Mouse (Mus musculus): ENCODE results near the gene Spa17. TPM values are rescaled to one million over a fixed set of nuclear protein-coding genes. Genes with fewer than 3 reads are reported as not detected.

The Spa17 gene
- total and polyA plus RNA-seq, 3 experiments, result 0.46 to 2.6 TPM; not detected in 1

- peak; percentile 59 for DNase-seq (ENCODE audit: low read depth, low spot score)
- Histone ChIP-seq H3K9me3 (replicated peaks; ENCODE audit: insufficient read depth, low read length) (no peaks in the 10 kb centered on the region), H3K4me1 (ENCODE audit: control insufficient read depth in 1 of 2, insufficient read depth in 2 of 2, low read length in 2 of 2) (peaks cover 50 to 62% of the 10 kb centered on the region in 2 experiments), H3K4me3 (ENCODE audit: control insufficient read depth in 1 of 2, insufficient read depth in 1 of 2, low read depth in 2 of 2, low read length in 2 of 2) (no peak overlapping the region), H3K79me2 (ENCODE audit: control insufficient read depth, insufficient read depth, low read length, poor library complexity) (no peaks in the 10 kb centered on the region), H3K27ac (ENCODE audit: control insufficient read depth, low read depth, low read length) (peak overlapping the region; percentile 40), H3K9ac (ENCODE audit: control insufficient read depth, low read depth, low read length, poor library complexity, severe bottlenecking) (peak overlapping the region; percentile 67; the same call in 1 of the 2 replicates), H3K27me3 (ENCODE audit: control insufficient read depth in 1 of 2, insufficient read depth in 2 of 2, low read length in 2 of 2) (no peaks in the 10 kb centered on the region), H3K36me3 (ENCODE audit: control insufficient read depth in 1 of 2, insufficient read depth in 2 of 2, low read length in 2 of 2) (peaks cover 0 to 72% of the 10 kb centered on the region in 2 experiments; a peak in 2 of 4 replicates)
- TF ChIP-seq CHD2 (IDR thresholded peaks at IDR 0.05; ENCODE audit: low read length) (no peak), MEF2A (IDR thresholded peaks at IDR 0.05; ENCODE audit: extremely low read depth, insufficient replicate concordance, low read depth, low read length, poor library complexity, severe bottlenecking) (peak; percentile 86; the same call in 1 of the 2 replicates), TCF12 (IDR thresholded peaks at IDR 0.05; ENCODE audit: low read depth, low read length) (peak; percentile 79), EP300 (IDR thresholded peaks at IDR 0.05; ENCODE audit: low read depth in 1 of 2, low read length in 2 of 2) (peak; percentile 69 to 71; a peak in 3 of 4 replicates), ETS1 (IDR thresholded peaks at IDR 0.05; ENCODE audit: low read depth, low read length) (peak; percentile 84), E2F4 (IDR thresholded peaks at IDR 0.05; ENCODE audit: borderline replicate concordance, low read depth, low read length) (no peak), SIN3A (IDR thresholded peaks at IDR 0.05; ENCODE audit: low read length) (peak; percentile 43), RCOR1 (IDR thresholded peaks at IDR 0.05; ENCODE audit: low read depth, low read length) (0 out of 2 replicates have a peak, but pooled peaks have one; percentile 28), MYC (IDR thresholded peaks at IDR 0.05; ENCODE audit: low read depth, low read length) (peak; percentile 73; the same call in 1 of the 2 replicates), BHLHE40 (IDR thresholded peaks at IDR 0.05; ENCODE audit: borderline replicate concordance, low read depth, low read length) (peak; percentile 35; the same call in 1 of the 2 replicates), GATA1 (IDR thresholded peaks at IDR 0.05; ENCODE audit: low read depth, low read length) (peak; percentile 85), MAX (IDR thresholded peaks at IDR 0.05; ENCODE audit: low read length) (peak; percentile 69), USF2 (IDR thresholded peaks at IDR 0.05; ENCODE audit: borderline replicate concordance in 1 of 2, insufficient read depth in 1 of 2, low read depth in 1 of 2, low read length in 2 of 2) (no peak), RAD21 (IDR thresholded peaks at IDR 0.05; ENCODE audit: low read depth, low read length) (no peak)
Observed at GRCm38 (mm10) chr9:37569231-37569835, 44.2 kb downstream of the Spa17 start.

- DNase-seq (ENCODE audit: low read depth, low spot score), result peak; percentile 34
- Histone ChIP-seq H3K36me3 (ENCODE audit: control insufficient read depth in 1 of 2, insufficient read depth in 2 of 2, low read length in 2 of 2) (peaks cover 0 to 73% of the 10 kb centered on the region in 2 experiments; a peak in 2 of 4 replicates), H3K9ac (ENCODE audit: control insufficient read depth, low read depth, low read length, poor library complexity, severe bottlenecking) (peak overlapping the region; percentile 67), H3K27ac (ENCODE audit: control insufficient read depth, low read depth, low read length) (peak overlapping the region; percentile 83), H3K27me3 (ENCODE audit: control insufficient read depth in 1 of 2, insufficient read depth in 2 of 2, low read length in 2 of 2) (no peaks in the 10 kb centered on the region), H3K79me2 (ENCODE audit: control insufficient read depth, insufficient read depth, low read length, poor library complexity) (no peaks in the 10 kb centered on the region), H3K4me3 (ENCODE audit: control insufficient read depth in 1 of 2, insufficient read depth in 1 of 2, low read depth in 2 of 2, low read length in 2 of 2) (peak overlapping the region; percentile 54 to 72), H3K9me3 (replicated peaks; ENCODE audit: insufficient read depth, low read length) (no peaks in the 10 kb centered on the region), H3K4me1 (ENCODE audit: control insufficient read depth in 1 of 2, insufficient read depth in 2 of 2, low read length in 2 of 2) (peaks cover 48 to 64% of the 10 kb centered on the region in 2 experiments)
- TF ChIP-seq CHD1 (IDR thresholded peaks at IDR 0.05; ENCODE audit: low read depth, low read length) (no peak), NELFE (IDR thresholded peaks at IDR 0.05; ENCODE audit: low read depth, low read length) (no peak), MAFK (IDR thresholded peaks at IDR 0.05; ENCODE audit: borderline replicate concordance, low read depth, low read length) (no peak), MYB (IDR thresholded peaks at IDR 0.05; ENCODE audit: low read depth, low read length) (no peak), SIN3A (IDR thresholded peaks at IDR 0.05; ENCODE audit: low read length) (no peak), TCF12 (IDR thresholded peaks at IDR 0.05; ENCODE audit: low read depth, low read length) (0 out of 2 replicates have a peak, but pooled peaks have one; percentile 1), MAX (IDR thresholded peaks at IDR 0.05; ENCODE audit: low read length) (no peak)
Observed at GRCm38 (mm10) chr9:37568605-37569214, 44.8 kb downstream of the Spa17 start.
